Mouse (Mus musculus): ENCODE data around the gene Gys2. TPM values are rescaled to one million over a fixed set of nuclear protein-coding genes. Genes with fewer than 3 reads are reported as not detected.
"Not testable (repeated sequence)": the region's sequence is repeated elsewhere in the genome, so short reads cannot be mapped to it uniquely, and the experiment has no call there.

Gene Gys2
- total RNA-seq, 2 experiments from 2014 or later, result not detected

DNA sequence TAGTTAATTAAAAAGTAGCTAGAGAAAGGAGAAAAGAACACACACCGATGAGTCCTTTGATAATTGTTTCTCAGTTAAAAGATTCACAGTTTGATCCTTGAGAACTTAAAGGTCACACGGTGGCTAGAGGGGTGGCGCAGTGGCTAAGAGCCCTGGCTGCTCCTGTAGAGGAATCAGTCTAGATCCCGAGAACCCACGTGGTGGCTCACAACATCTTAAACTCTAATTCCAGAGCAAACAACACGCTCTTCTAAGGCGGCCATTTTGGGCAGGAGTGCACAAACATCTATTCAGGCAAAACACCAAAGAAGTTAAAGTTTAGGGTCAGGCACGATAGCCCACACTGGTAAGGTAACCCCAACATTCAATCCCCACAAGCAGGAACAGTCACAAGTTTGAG is 30.7 kb upstream of the Gys2 start:
- intact Hi-C loops (cut with DNase I), result loop anchor here (10.0 kb wide), 1 partner anchor 661 kb away; the partner anchor contains the start of gene Etnk1
- Histone ChIP-seq H3K4me3 (peak overlapping the region; percentile 15), H3K27ac (peak overlapping the region; percentile 9; the same call in 1 of the 2 replicates)
- DNase-seq (ENCODE audit: extremely low spot score in 1 of 2, low spot score in 2 of 2), result no peak
- no peak for TF ChIP-seq CTCF (IDR thresholded peaks at IDR 0.05)

DNA sequence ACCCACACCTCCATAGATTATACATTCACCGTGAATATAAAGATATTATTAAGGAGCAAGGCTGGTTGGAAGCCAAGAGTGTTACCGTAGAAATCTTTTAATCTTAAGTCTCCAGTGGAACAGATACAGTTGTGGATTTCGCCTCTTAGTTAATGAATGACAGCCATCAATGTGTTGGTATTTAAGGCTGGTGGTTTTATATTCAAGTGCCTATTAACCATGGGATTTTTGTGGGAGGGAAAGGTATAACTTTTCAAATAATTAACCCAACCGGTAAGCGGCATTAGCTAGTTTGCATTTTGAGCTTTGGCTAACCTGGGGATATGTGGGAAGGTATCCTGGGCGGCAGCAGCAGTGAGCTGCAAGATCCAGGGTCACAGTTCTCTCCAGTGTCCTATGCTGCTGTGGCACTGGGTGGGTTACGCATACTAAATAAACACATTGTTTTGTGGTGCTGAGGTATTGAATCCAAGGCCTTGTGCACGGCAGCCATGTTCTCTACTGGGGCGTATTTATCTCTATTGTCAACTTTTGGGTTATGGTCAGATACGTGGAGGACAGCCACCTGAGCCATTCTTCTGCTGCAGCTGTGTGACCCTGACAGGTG is 29.7 kb upstream of the Gys2 start:
- intact Hi-C loops (cut with DNase I), result loop anchor here (10.0 kb wide), 1 partner anchor 662 kb away; the partner anchor contains the start of gene Etnk1
- no peak for TF ChIP-seq CTCF (IDR thresholded peaks at IDR 0.05)
- no peak overlapping the region for H3K4me3 ChIP-seq
- no peak overlapping the region for H3K27ac ChIP-seq
- DNase-seq (ENCODE audit: extremely low spot score in 1 of 2, low spot score in 2 of 2), result no peak

DNA sequence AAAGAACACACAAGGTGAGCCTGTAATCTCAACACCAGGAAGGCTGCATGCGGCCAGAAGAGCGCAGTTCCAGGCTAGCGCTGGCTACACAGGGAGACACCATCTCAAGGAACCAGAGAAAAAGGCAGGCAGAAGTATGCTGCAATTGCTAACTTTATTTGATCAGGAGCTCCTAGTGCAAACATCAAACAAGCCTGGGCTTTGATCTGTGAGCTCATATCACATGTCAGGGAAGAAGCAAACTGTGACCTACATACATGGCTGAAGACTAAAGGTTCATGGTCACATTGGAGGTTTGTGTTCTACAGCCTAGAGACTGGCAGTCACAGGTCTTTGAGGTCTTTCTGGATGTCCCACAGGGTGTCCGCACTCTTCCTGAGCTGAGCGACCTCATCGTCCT is 17.2 kb upstream of the Gys2 start:
- H3K4me3 ChIP-seq; intact Hi-C loops (cut with DNase I); H3K27ac ChIP-seq; DNase-seq (ENCODE audit: extremely low spot score in 1 of 2, low spot score in 2 of 2): not testable (repeated sequence)

DNA sequence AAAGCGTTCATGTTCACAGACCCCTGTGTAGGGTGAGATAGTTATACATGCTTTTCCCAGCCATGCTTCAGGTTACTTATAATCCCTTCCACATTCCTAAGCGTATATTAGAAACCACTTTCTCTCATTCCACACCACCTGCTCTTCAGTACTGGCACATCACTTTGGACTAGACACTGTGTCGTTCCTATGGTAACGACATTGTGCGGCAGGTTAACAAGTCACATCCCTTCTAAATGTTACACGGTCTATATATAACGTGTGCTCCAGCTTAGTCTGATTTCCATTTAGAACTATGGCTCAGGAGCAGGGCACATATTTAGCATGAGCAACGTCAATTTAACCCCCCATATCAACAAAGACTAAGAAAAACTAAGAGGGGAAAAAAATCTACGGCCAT is 14.7 kb upstream of the Gys2 start:
- TF ChIP-seq CTCF (IDR thresholded peaks at IDR 0.05), result no peak
- intact Hi-C loops (cut with DNase I), result no loop called here
- Histone ChIP-seq H3K27ac (no peak overlapping the region), H3K4me3 (no peak overlapping the region)
- DNase-seq (ENCODE audit: extremely low spot score in 1 of 2, low spot score in 2 of 2), result no peak

DNA sequence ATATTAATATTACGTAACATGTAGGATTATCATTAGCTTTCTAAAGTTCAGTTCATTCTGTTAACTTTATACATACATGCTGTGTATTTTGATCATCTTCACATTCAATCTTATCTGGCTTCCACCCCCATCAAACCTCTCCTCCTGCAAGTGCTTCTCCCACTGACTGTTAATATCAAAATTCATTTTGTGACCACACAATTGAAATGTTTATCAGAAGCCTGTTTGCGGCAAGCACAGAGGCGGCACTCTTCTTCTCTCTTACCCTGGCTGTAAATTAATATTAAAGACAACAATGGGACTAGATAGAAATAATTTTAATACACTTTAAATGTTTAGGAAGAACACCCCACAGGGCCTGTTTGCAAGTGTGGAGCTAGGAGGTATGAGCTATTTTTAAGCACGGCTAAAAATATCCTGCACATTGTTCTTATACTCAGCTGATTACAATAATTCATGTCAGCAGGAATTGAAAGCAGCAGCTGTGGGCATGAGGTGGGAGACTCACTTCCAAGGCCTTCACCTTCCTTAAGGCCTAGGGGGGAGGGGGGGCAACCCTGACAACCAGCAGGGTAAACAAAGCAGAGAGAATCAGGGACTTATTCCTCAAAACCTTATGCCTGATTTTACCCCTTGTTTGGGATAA is 12.7 kb upstream of the Gys2 start:
- DNase-seq (ENCODE audit: extremely low spot score in 1 of 2, low spot score in 2 of 2), result no peak
- no peak overlapping the region for H3K27ac ChIP-seq
- intact Hi-C loops (cut with DNase I), result no loop called here
- H3K4me3 ChIP-seq, result no peak overlapping the region
- no peak for TF ChIP-seq CTCF (IDR thresholded peaks at IDR 0.05)

DNA sequence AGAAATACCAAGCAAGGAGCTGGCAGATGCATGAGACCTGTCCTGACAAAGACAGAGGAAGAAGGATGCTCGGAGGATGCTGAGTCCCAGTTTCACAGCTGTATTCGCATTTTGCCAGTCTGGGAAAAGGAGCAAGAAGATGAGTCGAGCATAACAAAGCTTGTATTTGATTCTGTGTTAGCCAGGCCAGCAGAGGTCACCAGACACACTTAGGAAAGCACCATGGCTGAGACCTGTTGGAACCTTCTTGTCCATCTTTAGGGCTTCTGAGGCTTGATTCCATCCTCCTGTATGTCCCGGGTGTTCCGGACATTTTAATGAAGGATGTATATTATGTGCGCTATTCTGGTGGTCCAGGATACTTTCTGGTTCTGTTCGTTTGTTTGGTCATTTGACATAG is 4.3 kb upstream of the Gys2 start:
- H3K27ac ChIP-seq, result no peak overlapping the region
- no peak overlapping the region for H3K4me3 ChIP-seq
- DNase-seq (ENCODE audit: extremely low spot score in 1 of 2, low spot score in 2 of 2), result no peak
- peak; percentile 29 for TF ChIP-seq CTCF (IDR thresholded peaks at IDR 0.05)
- intact Hi-C loops (cut with DNase I), result no loop called here

DNA sequence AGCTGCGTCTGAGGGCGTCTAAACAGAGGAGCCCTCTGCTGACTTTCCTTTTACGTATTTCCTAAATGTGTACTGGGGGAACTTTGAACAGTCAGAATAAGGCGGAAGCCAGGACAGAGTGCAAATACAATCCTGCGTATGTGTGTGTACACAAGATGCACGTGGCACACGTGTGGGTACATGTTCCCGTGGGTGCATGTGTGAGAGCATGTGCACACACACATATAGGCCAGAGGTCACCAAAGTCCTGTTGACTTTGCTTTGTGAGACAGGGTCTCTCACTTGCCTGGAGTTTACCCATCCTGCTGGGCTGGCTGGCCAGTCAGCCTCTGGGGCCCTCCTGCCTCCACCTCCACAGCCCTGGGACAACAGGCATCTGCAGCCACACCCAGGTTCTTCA is 1.8 kb downstream of the Gys2 start:
- intact Hi-C loops (cut with DNase I), result no loop called here
- DNase-seq (ENCODE audit: extremely low spot score in 1 of 2, low spot score in 2 of 2), result no peak
- Histone ChIP-seq H3K27ac (no peak overlapping the region), H3K4me3 (no peak overlapping the region)
- TF ChIP-seq CTCF (IDR thresholded peaks at IDR 0.05), result no peak

DNA sequence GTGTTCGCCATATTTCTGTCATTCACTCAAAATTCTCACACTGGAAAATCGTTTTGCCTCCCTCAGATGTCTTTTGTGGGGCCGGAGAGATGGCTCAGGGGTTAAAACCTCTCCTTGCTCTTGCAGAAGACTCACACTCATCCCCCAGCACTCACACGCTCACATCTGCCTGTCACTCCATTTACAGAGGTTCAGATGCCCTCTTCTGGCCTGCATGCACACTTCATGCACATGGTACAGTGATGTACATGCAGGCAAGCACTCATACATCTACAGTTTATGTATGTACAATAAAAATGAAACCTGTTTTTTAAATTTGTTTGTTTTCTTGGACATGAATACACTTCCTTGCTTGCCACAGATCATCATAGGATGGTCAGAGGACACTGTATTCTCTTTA is 3.3 kb downstream of the Gys2 start:
- intact Hi-C loops (cut with DNase I), result no loop called here
- DNase-seq (ENCODE audit: extremely low spot score in 1 of 2, low spot score in 2 of 2), result no peak
- peak; percentile 39 for TF ChIP-seq CTCF (IDR thresholded peaks at IDR 0.05)
- Histone ChIP-seq H3K4me3 (no peak overlapping the region), H3K27ac (no peak overlapping the region)

DNA sequence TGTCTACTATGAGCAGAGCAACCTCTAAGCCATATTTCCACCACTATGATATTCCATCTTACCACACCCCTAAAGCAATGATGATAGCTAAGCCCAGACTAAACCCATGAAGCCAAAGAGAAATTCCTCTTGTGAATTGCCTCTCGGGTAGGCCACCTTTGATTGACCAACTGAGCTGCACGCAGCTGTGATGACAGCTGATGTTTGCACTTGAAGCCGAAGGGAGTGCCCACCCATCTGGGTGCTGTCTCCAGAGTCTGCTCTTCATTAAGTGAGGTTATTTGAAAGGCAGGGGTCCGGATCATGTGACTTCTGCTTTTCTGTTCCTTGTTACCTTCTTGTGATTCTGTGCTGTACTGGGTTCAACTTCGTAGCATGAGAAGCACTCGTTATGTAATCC is 10.7 kb downstream of the Gys2 start:
- DNase-seq (ENCODE audit: extremely low spot score in 1 of 2, low spot score in 2 of 2), result no peak
- Histone ChIP-seq H3K27ac (no peak overlapping the region), H3K4me3 (no peak overlapping the region)
- TF ChIP-seq CTCF (IDR thresholded peaks at IDR 0.05), result no peak
- intact Hi-C loops (cut with DNase I), result no loop called here

DNA sequence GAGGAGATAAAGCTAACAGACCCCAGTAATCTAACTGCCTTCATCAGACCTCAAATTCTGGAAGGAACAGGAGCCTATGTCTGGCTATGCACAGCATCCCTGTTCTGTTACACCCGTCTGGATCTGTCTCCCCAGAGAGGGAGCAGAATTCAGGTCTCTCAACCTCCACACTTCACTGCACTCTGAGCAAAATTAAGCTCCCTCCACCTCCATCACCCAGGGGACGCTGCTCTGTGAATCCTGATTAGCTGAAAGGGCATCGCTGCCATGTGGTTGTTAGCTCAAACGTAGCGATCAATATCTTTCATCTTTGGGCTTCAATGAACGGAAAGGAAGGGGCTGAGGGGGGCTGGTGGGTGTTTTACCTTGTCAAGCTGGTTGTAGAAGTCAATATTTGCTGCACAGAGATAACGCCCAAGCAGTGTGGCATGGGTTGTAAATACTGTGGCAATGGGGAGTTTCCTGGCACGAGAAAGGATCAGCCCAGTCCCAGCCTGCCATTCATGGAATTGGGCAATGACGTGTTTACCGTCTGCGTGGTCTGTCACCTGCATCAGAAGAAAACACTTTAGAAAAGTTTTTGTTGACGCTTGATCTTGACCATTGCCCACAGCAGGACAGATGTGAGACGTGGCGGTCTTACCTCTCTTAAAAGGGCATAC is 13.8 kb downstream of the Gys2 start:
- no peak for DNase-seq (ENCODE audit: extremely low spot score in 1 of 2, low spot score in 2 of 2)
- intact Hi-C loops (cut with DNase I), result no loop called here
- Histone ChIP-seq H3K27ac (no peak overlapping the region), H3K4me3 (no peak overlapping the region)
- no peak for TF ChIP-seq CTCF (IDR thresholded peaks at IDR 0.05)

DNA sequence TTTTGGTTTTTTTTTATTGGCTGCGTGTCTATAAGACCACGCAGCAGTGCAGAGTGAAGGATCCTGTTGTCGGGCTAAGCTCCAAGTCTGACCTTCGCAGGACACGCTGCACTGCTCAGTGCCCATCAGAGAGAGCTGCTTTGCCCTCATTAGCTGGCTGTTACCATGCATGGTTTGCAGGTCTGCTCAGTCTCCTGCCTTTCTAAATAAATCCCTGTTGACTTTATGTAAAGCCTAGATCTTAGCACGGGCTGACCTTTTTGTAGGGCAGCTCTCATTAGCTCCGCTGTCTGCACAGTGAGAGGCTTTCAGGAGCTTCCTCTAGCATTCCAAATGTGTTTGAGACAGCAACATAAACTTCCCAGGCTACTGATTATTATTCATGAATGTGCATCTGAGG is 14.9 kb downstream of the Gys2 start:
- no peak overlapping the region for H3K27ac ChIP-seq
- DNase-seq (ENCODE audit: extremely low spot score in 1 of 2, low spot score in 2 of 2), result no peak
- intact Hi-C loops (cut with DNase I), result no loop called here
- H3K4me3 ChIP-seq, result no peak overlapping the region
- no peak for TF ChIP-seq CTCF (IDR thresholded peaks at IDR 0.05)

DNA sequence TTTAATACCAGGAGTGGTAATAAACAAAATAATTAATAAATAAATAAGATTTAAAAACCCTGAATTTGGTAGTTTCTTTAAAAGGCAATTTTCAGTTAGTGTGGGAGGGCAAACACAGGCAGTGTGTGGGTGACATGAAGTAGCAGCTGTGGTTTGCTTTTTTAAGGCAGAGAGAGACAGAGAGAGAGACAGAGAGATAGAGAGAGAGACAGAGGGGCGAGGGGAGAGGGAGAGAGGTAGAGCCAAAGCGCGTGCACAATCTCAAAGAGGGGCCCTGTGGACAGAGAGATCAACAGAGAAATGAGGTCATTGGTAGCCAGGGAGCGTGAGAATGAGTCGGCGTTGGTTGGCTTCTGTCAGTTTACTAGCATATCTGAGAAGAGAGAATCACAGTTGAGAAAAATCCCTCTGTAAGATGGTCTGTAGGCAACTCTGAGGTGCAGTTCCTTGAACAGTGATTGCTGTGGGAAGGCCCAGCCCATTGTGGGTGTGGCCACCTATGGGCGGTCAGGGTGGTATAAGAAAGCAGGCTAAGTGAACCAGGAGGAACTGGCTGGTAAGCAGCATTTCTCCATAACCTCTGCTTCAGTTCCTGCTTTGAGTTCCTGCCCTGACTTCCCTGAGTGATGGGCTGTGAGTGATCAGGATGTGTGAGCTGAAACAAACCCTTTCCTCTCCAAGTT is 17.5 kb downstream of the Gys2 start:
- intact Hi-C loops (cut with DNase I), result no loop called here
- no peak for TF ChIP-seq CTCF (IDR thresholded peaks at IDR 0.05)
- Histone ChIP-seq H3K27ac (no peak overlapping the region), H3K4me3 (no peak overlapping the region)
- no peak for DNase-seq (ENCODE audit: extremely low spot score in 1 of 2, low spot score in 2 of 2)

Data from left cerebral cortex, adult 2 months (tissue).